Mouse (Mus musculus) limb, embryonic 13.5 days (tissue): Measurements from ENCODE around the gene C2cd3. TPM values are rescaled to one million over a fixed set of nuclear protein-coding genes. Genes with fewer than 3 reads are reported as not detected.

ENCODE experiments used
- ATAC-seq: fragments of 200-750 bp; cut with Nextera tagmentation; 2 replicates; pipeline ENCODE4 v1.8.0; 2017; ENCODE audit warnings: low read depth, moderate number of reproducible peaks, moderate TSS enrichment; ENCODE audit not compliant: low FRiP score
- H3K27ac ChIP-seq: fragments of 300-500 bp; sonication (generic); 2 replicates; pipeline ENCODE4 v1.5.1; 2015; ENCODE audit warnings: inconsistent platforms, mild to moderate bottlenecking, moderate library complexity
- H3K27me3 ChIP-seq: fragments of 300-500 bp; sonication (generic); 2 replicates; pipeline ENCODE4 v1.6.1; 2015; ENCODE audit warnings: mild to moderate bottlenecking, inconsistent platforms
- H3K36me3 ChIP-seq: fragments of 300-500 bp; sonication (generic); 2 replicates; pipeline ENCODE4 v1.6.1; 2015; ENCODE audit warnings: inconsistent platforms, mild to moderate bottlenecking, moderate library complexity
- H3K4me1 ChIP-seq: fragments of 300-500 bp; sonication (generic); 2 replicates; pipeline ENCODE4 v1.6.1; 2015; ENCODE audit warnings: inconsistent platforms
- H3K4me2 ChIP-seq: fragments of 300-500 bp; sonication (generic); replicated peaks from 2 replicates; pipeline ENCODE4 v1.6.1; 2015; ENCODE audit warnings: inconsistent platforms, mild to moderate bottlenecking, moderate library complexity
- H3K4me3 ChIP-seq: fragments of 300-500 bp; sonication (generic); 2 replicates; pipeline ENCODE4 v1.5.1; 2015; ENCODE audit warnings: moderate library complexity, mild to moderate bottlenecking, inconsistent platforms
- H3K9ac ChIP-seq: fragments of 300-500 bp; sonication (generic); 2 replicates; pipeline ENCODE4 v1.6.1; 2015; ENCODE audit warnings: mild to moderate bottlenecking, inconsistent platforms
- H3K9me3 ChIP-seq: fragments of 300-500 bp; sonication (generic); 2 replicates; pipeline ENCODE4 v1.6.1; 2016; ENCODE audit warnings: inconsistent platforms
- WGBS: fragments of 180-500 bp; shearing (Covaris S2); methylation state at CpG from one replicate; pipeline ENCODE4 v1.1.7; 2015; 5-methylcytosine and 5-hydroxymethylcytosine counted together
- polyA plus RNA-seq: library from polyadenylated mRNA; unstranded; fragments of >200 nt; fragmentation: Nextera tagmentation; extraction: Ambion mirVana; gene quantifications from 2 replicates; pipeline ENCODE4 v1.2.1, GENCODE M21; 2015

C2cd3 gene
- polyA plus RNA-seq, 1 experiment from 2014 or later = 28.0 TPM

DNA sequence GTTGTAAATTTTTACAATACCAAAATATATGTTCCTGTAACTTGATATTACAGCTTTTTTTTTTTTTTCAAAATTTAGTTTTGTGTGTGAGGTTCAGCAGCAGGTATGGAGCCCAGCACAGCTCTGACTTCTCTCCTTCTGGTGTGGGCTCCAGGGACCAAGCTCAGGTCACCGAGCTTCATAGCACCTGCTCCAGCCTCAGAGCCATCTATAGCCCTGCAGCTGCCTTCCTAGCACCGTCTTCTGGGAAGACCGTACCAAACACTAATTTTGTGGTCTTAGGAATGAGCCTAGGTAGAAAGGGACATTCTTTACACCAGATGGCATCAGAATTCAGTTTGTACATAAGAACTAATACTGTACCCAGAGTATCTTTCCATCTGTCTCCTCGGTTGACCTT, 36.7 kb downstream of the C2cd3 start:
- WGBS = 96% methylated on average over 4 of the region's 4 CpGs
- Histone ChIP-seq H3K4me1 (no peaks in the 10 kb centered on the region), H3K36me3 (peaks cover 84% of the 10 kb centered on the region), H3K9me3 (no peaks in the 10 kb centered on the region), H3K4me3 (no peak overlapping the region), H3K27ac (no peak overlapping the region), H3K27me3 (no peaks in the 10 kb centered on the region), H3K4me2 (no peak overlapping the region), H3K9ac (no peak overlapping the region)
- ATAC-seq = no peak

DNA sequence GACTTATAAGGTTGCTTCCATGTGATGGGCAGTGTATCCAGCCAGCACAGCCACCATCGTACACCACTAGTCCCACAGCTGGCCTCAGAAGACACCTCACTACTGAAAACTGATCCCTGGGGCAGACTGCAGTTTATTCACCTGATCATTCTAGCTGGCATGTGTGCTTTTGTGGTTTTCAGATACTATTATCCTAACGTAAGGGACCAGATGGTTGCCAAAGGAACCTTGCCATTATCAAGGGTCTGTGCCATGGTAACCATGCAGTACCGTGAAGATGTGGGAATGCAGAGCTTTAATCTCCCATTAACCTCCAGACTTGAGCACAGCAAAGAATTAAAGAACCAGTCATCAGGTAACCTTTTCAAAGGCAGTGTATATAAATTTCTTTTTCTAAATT, 53.8 kb downstream of the C2cd3 start:
- Histone ChIP-seq H3K4me1 (no peaks in the 10 kb centered on the region), H3K4me3 (no peak overlapping the region), H3K27me3 (no peaks in the 10 kb centered on the region), H3K36me3 (peaks cover 82% of the 10 kb centered on the region), H3K27ac (no peak overlapping the region), H3K4me2 (no peak overlapping the region), H3K9ac (no peak overlapping the region), H3K9me3 (no peaks in the 10 kb centered on the region)
- WGBS = 82% methylated on average over 3 of the region's 3 CpGs
- no peak for ATAC-seq

DNA sequence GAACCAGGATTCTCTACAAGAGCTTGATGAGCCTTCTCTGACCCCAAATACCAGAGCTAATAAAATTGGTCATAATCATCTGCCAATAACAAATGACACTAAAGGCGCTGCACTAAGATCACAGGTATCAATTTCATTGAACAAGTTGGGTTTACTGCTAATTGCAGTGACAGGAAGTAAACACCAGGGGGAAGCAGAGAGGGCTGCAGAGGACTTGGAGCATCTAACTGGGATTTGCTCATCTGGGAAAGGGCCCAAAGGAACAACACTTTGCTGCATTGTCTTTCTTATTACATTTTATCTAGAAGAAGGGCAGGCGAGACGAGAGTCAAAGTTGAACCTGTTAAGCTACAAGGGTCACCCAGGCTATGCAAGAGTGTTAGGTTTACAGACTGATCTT, 57.1 kb downstream of the C2cd3 start:
- H3K4me1 ChIP-seq = no peaks in the 10 kb centered on the region
- H3K4me2 ChIP-seq = no peak overlapping the region
- H3K27me3 ChIP-seq = no peaks in the 10 kb centered on the region
- WGBS = 49% methylated on average over 3 of the region's 3 CpGs
- ATAC-seq = no peak
- no peak overlapping the region for H3K4me3 ChIP-seq
- H3K9ac ChIP-seq = no peak overlapping the region
- no peaks in the 10 kb centered on the region for H3K9me3 ChIP-seq
- peaks cover 87% of the 10 kb centered on the region for H3K36me3 ChIP-seq
- H3K27ac ChIP-seq = no peak overlapping the region

DNA sequence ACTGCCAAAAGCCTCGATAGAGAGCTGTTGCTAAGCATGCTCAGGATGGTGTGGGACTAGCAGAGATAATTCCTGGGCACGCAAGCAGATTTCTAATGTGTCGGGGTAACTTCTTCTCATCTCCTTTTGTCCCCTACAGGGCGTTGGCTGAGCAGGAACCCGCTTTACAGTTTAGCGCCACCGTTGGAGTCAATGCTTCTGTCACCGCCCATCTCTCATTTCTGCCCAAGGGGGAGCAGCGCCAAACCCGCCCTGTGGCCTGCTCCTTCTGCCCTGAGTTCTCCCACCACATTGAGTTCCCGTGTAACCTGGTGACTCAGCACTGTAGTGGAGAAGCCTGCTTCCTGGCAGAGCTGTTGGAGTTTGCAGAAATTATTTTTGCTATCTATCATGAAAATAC, 57.9 kb downstream of the C2cd3 start:
- 92% methylated on average over 11 of the region's 11 CpGs for WGBS

DNA sequence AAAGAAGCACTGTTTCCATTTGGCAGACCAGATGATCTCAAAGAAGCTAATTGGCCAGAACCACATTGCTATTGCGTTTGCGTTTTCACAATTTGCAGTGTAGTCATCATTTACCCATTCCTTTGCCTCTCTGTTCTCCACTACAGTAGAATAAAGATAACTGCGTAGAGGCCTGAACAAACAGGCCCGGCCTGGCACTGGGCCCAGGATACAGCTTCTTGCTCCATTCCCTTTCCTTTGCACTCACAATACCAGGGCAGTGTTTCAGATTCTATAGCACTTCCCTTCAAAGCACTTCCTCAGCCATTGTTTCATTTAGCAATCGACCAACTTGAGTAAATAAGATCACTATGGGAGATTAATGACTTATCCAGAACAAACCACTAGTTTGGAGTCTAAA, 59.1 kb downstream of the C2cd3 start:
- H3K36me3 ChIP-seq = peaks cover 83% of the 10 kb centered on the region
- H3K4me3 ChIP-seq = no peak overlapping the region
- H3K27me3 ChIP-seq = no peaks in the 10 kb centered on the region
- H3K4me2 ChIP-seq = no peak overlapping the region
- H3K27ac ChIP-seq = no peak overlapping the region
- ATAC-seq = no peak
- H3K9ac ChIP-seq = no peak overlapping the region
- H3K9me3 ChIP-seq = no peaks in the 10 kb centered on the region
- no peaks in the 10 kb centered on the region for H3K4me1 ChIP-seq
- WGBS = 91% methylated on average over 5 of the region's 5 CpGs

More for the DNA sequence above, 57.9 kb downstream of the C2cd3 start:
- no peaks in the 10 kb centered on the region for H3K9me3 ChIP-seq
- no peak overlapping the region for H3K4me3 ChIP-seq
- no peak overlapping the region for H3K9ac ChIP-seq
- no peaks in the 10 kb centered on the region for H3K27me3 ChIP-seq
- H3K4me2 ChIP-seq = no peak overlapping the region
- ATAC-seq = no peak
- H3K27ac ChIP-seq = no peak overlapping the region
- peaks cover 84% of the 10 kb centered on the region for H3K36me3 ChIP-seq
- no peaks in the 10 kb centered on the region for H3K4me1 ChIP-seq

DNA sequence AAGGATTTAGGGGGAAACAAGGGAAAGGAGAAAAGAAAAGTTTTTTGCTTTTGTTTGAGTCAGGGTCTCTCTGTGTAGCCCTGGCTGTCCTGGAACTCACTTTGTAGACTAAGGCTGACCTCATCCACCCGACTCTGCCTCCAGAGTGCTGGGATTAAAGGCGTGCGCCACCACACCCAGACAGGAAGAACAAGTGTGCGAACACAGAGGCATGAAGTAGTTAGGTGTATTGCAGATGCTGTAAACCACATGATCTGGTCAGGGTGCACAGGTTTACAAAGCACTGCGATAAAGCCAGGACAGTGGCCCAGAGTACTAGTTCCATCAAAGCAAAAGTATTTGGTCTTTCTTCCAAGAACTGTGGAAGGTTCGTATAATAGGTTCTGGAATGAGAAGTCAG, 61.3 kb downstream of the C2cd3 start:
- H3K9ac ChIP-seq = no peak overlapping the region
- no peak for ATAC-seq
- no peaks in the 10 kb centered on the region for H3K4me1 ChIP-seq
- H3K27ac ChIP-seq = no peak overlapping the region
- no peaks in the 10 kb centered on the region for H3K9me3 ChIP-seq
- H3K4me3 ChIP-seq = no peak overlapping the region
- H3K27me3 ChIP-seq = no peaks in the 10 kb centered on the region
- no peak overlapping the region for H3K4me2 ChIP-seq
- H3K36me3 ChIP-seq = peaks cover 85% of the 10 kb centered on the region
- 92% methylated on average over 6 of the region's 6 CpGs for WGBS

DNA sequence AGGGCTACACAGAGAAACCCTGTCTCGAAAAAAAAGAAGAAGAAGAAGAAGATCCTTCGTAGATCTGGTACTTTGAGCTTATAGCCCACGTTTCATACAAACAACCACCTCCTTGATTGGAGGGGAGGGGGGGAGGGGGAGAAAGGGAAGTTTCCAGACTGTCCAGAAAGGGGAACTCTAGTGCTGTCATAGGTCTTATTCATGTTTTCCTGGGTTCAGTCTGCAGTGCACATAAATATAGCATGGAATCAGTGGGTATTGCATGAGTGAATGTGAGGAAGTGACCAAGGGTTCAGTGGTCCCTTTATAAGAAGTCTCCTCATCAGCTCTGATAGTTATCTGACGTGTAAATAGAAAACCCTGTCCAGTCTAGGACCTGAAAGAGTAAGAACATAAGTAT, 71.7 kb downstream of the C2cd3 start:
- H3K9ac ChIP-seq = no peak overlapping the region
- no peak overlapping the region for H3K4me3 ChIP-seq
- H3K9me3 ChIP-seq = no peaks in the 10 kb centered on the region
- no peaks in the 10 kb centered on the region for H3K4me1 ChIP-seq
- ATAC-seq = no peak
- peaks cover 83% of the 10 kb centered on the region for H3K36me3 ChIP-seq
- no peak overlapping the region for H3K4me2 ChIP-seq
- H3K27ac ChIP-seq = no peak overlapping the region
- H3K27me3 ChIP-seq = no peaks in the 10 kb centered on the region
- WGBS = 79% methylated on average over 4 of the region's 4 CpGs

DNA sequence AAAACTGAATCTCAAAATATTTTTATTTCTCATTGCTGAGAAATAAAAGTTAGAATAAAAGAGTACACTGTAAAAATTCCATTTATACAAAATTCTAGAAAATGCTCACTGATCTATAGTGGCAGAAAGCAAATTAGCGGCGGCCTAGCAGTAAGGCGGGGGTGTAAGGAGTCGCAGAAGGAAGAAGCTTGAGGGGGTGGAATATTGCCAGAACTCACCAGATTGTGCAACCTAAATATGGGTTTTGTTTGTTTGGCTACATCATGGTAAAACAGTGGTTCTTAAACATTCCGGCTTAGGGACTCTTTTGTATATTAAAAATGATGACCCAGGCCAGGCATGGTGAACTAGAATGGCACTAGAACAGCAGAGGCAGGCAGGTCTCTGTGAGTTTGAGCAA, 74.2 kb downstream of the C2cd3 start:
- Histone ChIP-seq H3K27ac (no peak overlapping the region), H3K4me1 (no peaks in the 10 kb centered on the region), H3K4me2 (no peak overlapping the region), H3K9ac (no peak overlapping the region), H3K27me3 (no peaks in the 10 kb centered on the region), H3K9me3 (no peaks in the 10 kb centered on the region), H3K36me3 (peaks cover 84% of the 10 kb centered on the region), H3K4me3 (no peak overlapping the region)
- ATAC-seq = no peak
- WGBS = 97% methylated on average over 5 of the region's 5 CpGs

DNA sequence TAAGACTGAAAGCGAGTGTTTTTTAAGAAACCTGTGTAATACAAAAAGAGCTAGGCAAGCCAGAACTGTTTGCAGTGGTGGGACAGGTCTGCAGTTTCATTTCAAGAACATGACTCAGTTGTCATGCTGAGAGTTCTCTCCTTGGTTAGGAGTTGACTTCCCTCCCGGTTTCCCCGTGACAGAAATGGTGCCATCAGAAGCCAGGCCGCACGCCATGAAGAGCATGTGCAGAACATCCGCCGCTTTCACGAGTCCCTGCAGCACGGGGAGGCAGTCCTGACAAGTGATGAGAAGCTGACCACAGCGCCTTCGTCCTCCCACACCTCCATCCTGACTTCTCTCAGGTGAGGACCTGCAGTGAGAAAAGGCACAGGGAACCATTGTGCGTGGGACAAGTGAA, 76.5 kb downstream of the C2cd3 start:
- no peaks in the 10 kb centered on the region for H3K4me1 ChIP-seq
- H3K27ac ChIP-seq = no peak overlapping the region
- H3K9me3 ChIP-seq = no peaks in the 10 kb centered on the region
- H3K4me2 ChIP-seq = no peak overlapping the region
- H3K9ac ChIP-seq = no peak overlapping the region
- 97% methylated on average over 12 of the region's 12 CpGs for WGBS
- H3K4me3 ChIP-seq = no peak overlapping the region
- ATAC-seq = no peak
- H3K27me3 ChIP-seq = no peaks in the 10 kb centered on the region
- H3K36me3 ChIP-seq = peaks cover 86% of the 10 kb centered on the region

DNA sequence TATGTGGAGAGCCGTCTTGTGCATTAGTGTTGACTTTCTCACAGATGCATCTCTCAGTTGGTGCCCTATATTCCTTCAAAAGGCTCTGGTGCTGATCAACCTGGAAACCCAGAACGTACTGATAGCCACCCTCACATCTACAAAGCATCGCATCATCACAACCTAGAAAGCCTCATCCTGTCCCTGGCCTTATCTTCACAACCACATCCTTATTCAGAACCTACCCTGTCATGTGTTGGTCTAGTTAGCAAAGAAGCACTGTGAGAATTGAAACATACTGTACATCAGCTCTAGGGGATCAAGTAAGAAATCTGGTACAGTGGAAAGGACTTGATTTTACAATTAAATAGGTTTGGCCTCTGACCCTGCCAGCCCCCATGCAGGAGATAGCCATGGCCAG, 77.0 kb downstream of the C2cd3 start:
- H3K4me1 ChIP-seq = no peaks in the 10 kb centered on the region
- WGBS = 91% methylated on average over 3 of the region's 3 CpGs
- peaks cover 86% of the 10 kb centered on the region for H3K36me3 ChIP-seq
- no peak overlapping the region for H3K9ac ChIP-seq
- H3K27me3 ChIP-seq = no peaks in the 10 kb centered on the region
- ATAC-seq = no peak
- no peak overlapping the region for H3K27ac ChIP-seq
- H3K9me3 ChIP-seq = no peaks in the 10 kb centered on the region
- no peak overlapping the region for H3K4me2 ChIP-seq
- no peak overlapping the region for H3K4me3 ChIP-seq

DNA sequence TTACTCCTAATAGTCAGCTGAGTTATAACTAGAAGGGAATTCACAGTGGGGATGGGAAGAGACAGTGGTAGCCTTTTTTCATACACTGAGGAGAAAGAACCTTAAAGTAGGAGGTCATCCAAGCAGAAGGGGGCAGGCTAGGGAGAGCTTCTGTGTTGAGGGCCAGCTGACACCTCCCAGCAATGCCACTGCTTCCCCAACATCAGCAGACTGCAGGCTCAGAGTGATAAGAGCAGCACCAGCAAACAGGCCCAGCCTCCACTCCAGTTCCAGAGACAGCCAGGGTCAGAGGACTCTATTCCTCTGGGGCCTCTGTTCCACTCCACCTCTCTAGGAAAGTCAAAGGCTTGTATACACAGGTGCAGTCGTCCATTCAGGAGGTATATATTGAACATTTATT, 86.1 kb downstream of the C2cd3 start:
- Histone ChIP-seq H3K9ac (no peak overlapping the region), H3K9me3 (no peaks in the 10 kb centered on the region), H3K4me3 (no peak overlapping the region), H3K27me3 (no peaks in the 10 kb centered on the region), H3K4me2 (no peak overlapping the region), H3K27ac (no peak overlapping the region), H3K36me3 (peaks cover 91% of the 10 kb centered on the region), H3K4me1 (no peaks in the 10 kb centered on the region)
- WGBS = 75% methylated on average over 1 of the region's 1 CpGs
- ATAC-seq = no peak

DNA sequence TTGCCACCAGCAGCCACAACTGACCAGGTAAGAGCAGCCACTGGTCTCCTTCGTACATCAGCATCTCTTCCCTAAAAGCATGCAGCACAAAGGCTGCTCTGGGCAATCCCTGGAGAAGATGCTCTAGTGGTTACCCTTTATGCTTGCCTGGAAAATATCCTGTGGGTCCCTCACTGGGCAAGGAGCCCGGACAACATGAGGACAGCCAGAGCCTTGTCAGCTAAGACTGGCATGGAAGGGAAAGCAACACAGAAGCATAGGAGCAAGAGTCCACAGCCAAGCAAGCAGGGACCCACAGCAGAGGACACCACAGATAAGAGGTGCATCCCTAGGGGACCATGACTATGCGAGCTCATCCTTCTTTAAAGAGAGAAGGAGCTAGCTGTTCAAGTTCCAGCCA, 87.8 kb downstream of the C2cd3 start:
- ATAC-seq = no peak
- Histone ChIP-seq H3K9ac (no peak overlapping the region), H3K4me2 (no peak overlapping the region), H3K4me1 (no peaks in the 10 kb centered on the region), H3K9me3 (no peaks in the 10 kb centered on the region), H3K4me3 (no peak overlapping the region), H3K27me3 (no peaks in the 10 kb centered on the region), H3K27ac (no peak overlapping the region), H3K36me3 (peaks cover 86% of the 10 kb centered on the region)
- WGBS = 93% methylated on average over 3 of the region's 3 CpGs

DNA sequence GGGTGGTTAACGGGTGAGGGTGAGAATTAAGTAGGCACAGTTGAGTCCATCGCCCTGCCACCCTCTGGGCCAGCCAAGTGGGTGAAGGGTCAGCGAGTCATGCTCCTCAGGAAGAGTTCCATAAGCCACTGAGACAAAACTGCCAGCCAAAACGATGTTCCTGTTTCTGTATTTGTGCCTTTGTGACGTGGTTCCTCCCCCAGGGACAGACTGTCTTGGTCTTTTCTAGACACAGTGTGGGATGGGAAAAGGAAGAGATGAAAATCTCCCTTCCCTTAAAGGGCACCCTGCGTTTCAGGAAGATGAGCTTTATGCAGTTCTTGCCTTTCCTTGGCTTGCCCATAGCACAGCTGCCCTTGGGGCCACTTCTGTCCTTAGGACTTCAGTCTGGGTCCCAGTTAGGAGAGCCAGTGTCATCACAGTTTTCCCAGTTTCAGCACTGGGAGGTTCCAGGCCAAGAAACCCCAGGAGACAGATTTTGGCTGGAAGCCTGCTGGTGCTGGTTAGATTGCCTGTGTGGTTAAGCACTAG, 89.7 kb downstream of the C2cd3 start:
- H3K27me3 ChIP-seq = no peaks in the 10 kb centered on the region
- no peak for ATAC-seq
- H3K4me1 ChIP-seq = peaks cover 10% of the 10 kb centered on the region
- no peak overlapping the region for H3K27ac ChIP-seq
- 84% methylated on average over 6 of the region's 6 CpGs for WGBS
- no peak overlapping the region for H3K4me2 ChIP-seq
- H3K9me3 ChIP-seq = no peaks in the 10 kb centered on the region
- H3K4me3 ChIP-seq = no peak overlapping the region
- H3K36me3 ChIP-seq = peaks cover 86% of the 10 kb centered on the region
- no peak overlapping the region for H3K9ac ChIP-seq
